Mouse (Mus musculus) brain, embryonic 14.5 days (tissue): ENCODE measurements at regions not wholly inside any gene's neighbourhood (a gene's known extent, or its start where the extent isn't known, plus 50 kb on each side); places are given as distances from the start of the nearest gene placed in this dataset.

ENCODE experiments used
- CTCF ChIP-seq: fragments of 200-500 bp; IDR thresholded peaks from 2 replicates; pipeline ENCODE4 v1.5.1; 2012; ENCODE audit warnings: inconsistent platforms, mild to moderate bottlenecking, moderate library complexity, borderline replicate concordance; ENCODE audit not compliant: insufficient read depth, insufficient read length; ENCODE audit errors: extremely low read depth
- POLR2A ChIP-seq: fragments of 200-500 bp; IDR thresholded peaks from 2 replicates; pipeline ENCODE4 v1.6.1; 2012; ENCODE audit warnings: mild to moderate bottlenecking, inconsistent platforms, borderline replicate concordance; ENCODE audit not compliant: poor library complexity, insufficient read depth, insufficient read length, severe bottlenecking; ENCODE audit errors: extremely low read depth

- TF ChIP-seq CTCF (no peak), POLR2A (no peak)
Measured at GRCm38 (mm10) chr9:62190474-62190873, 68.0 kb upstream of the Glce start.
